Mouse (Mus musculus) macrophage (primary cell): ENCODE measurements around the gene Hira. TPM values are rescaled to one million over a fixed set of nuclear protein-coding genes. Genes with fewer than 3 reads are reported as not detected.
"Not testable (repeated sequence)": the region's sequence is repeated elsewhere in the genome, so short reads cannot be mapped to it uniquely, and the experiment has no call there.

Experiments
- H3K27ac ChIP-seq: fragments of 350-480 bp; formaldehyde crosslinking; 2 replicates; pipeline ENCODE4 v1.9.0; 2021
- H3K36me3 ChIP-seq: fragments of 350-480 bp; formaldehyde crosslinking; 2 replicates; pipeline ENCODE4 v1.9.0; 2021; ENCODE audit errors: inconsistent target
- H3K4me3 ChIP-seq: fragments of 350-480 bp; formaldehyde crosslinking; 2 replicates; pipeline ENCODE4 v1.9.0; 2021; ENCODE audit errors: inconsistent target
- H3K79me2 ChIP-seq: fragments of 350-480 bp; formaldehyde crosslinking; 2 replicates; pipeline ENCODE4 v1.9.0; 2021; ENCODE audit errors: inconsistent target
- WGBS: methylation state at CpG from one replicate; pipeline ENCODE4 v1.1.7; 2026; ENCODE audit warnings: inconsistent platforms; ENCODE audit not compliant: missing documents; 5-methylcytosine and 5-hydroxymethylcytosine counted together
- polyA plus RNA-seq: library from polyadenylated mRNA; stranded (reverse); fragments of 250-400 nt; gene quantifications from 3 replicates; pipeline ENCODE4 v1.2.4, GENCODE M21; 2018; ENCODE audit warnings: inconsistent platforms
- total RNA-seq, 78 experiments: library from RNA; depleted of rRNA; stranded (reverse); fragments of 250-400 nt; gene quantifications; 1 replicate in 9 of 78; 2 replicates in 24 of 78; 3 replicates in 43 of 78; 4 replicates in 2 of 78; pipeline ENCODE4 v1.2.4; 2018; ENCODE audit warnings: inconsistent platforms in 56 of 78

Gene Hira
- total RNA-seq (2018; cell fraction: chromatin; rRNA removed) = 10 to 100 TPM; 13.4 to 91.4 (median 59.3) TPM
- 10 to 100 TPM; 10.4 to 24.6 (median 18.9) TPM for total RNA-seq (2018; cell fraction: cytosol; rRNA removed)
- 10 to 100 TPM; 12.1 to 57.8 (median 30.2) TPM for total RNA-seq (2018; cell fraction: nucleus; rRNA removed)
- polyA plus RNA-seq = 20.1 to 22.6 TPM (median 22.2 TPM) in 3 replicates

GRCm38 (mm10) chr16:18876442-18877308, at the start of gene Hira, which contains the start of gene Mrpl40:
Gene Hira, plus strand, starts transcription at chr16:18877037.
Gene Mrpl40, minus strand, starts transcription at chr16:18876862.
- Histone ChIP-seq H3K79me2 (peaks cover 46% of the 10 kb centered on the region), H3K27ac (peak within 1 kb of the TSS; percentile 71), H3K36me3 (peaks cover 22% of the 10 kb centered on the region), H3K4me3 (peak within 1 kb of the TSS; percentile 63)
- 0% methylated on average over 79 of the region's 93 CpGs for WGBS

GRCm38 (mm10) chr16:18828630-18829029, 48.2 kb upstream of the Hira start:
- H3K27ac ChIP-seq = no peak overlapping the region
- WGBS = 96% methylated on average over 3 of the region's 3 CpGs
- no peaks in the 10 kb centered on the region for H3K79me2 ChIP-seq
- H3K4me3 ChIP-seq = no peak overlapping the region
- peaks cover 83% of the 10 kb centered on the region for H3K36me3 ChIP-seq

- H3K79me2 ChIP-seq = no peaks in the 10 kb centered on the region
- 93% methylated on average over 3 of the region's 6 CpGs for WGBS
- H3K27ac ChIP-seq = no peak overlapping the region
- no peak overlapping the region for H3K4me3 ChIP-seq
- peaks cover 83% of the 10 kb centered on the region for H3K36me3 ChIP-seq
These were observed 47.7 kb upstream of the Hira start for GRCm38 (mm10) chr16:18829102-18829501.

- H3K36me3 ChIP-seq = peaks cover 45% of the 10 kb centered on the region; the same call in 1 of the 2 replicates
These were observed 43.4 kb upstream of the Hira start for GRCm38 (mm10) chr16:18833486-18833885.

GRCm38 (mm10) chr16:18836073-18836467, 40.8 kb upstream of the Hira start:
- H3K36me3 ChIP-seq = peaks cover 22% of the 10 kb centered on the region; the same call in 1 of the 2 replicates
- 42% methylated on average over 3 of the region's 3 CpGs for WGBS
- no peak overlapping the region for H3K27ac ChIP-seq
- H3K79me2 ChIP-seq = no peaks in the 10 kb centered on the region
- H3K4me3 ChIP-seq = peak overlapping the region; percentile 53; the same call in 1 of the 2 replicates

More at GRCm38 (mm10) chr16:18833486-18833885, 43.4 kb upstream of the Hira start:
- Histone ChIP-seq H3K27ac (no peak overlapping the region), H3K79me2 (no peaks in the 10 kb centered on the region), H3K4me3 (no peak overlapping the region)
- WGBS = 82% methylated on average over 2 of the region's 2 CpGs

GRCm38 (mm10) chr16:18836468-18837208, 40.2 kb upstream of the Hira start, which contains the start of the genes 2510002D24Rik and Gm28539:
Gene 2510002D24Rik, plus strand, starts transcription at chr16:18836578.
Gene Gm28539, plus strand, starts transcription at chr16:18836584.
- WGBS = 3% methylated on average over 46 of the region's 46 CpGs
- Histone ChIP-seq H3K36me3 (peaks cover 18% of the 10 kb centered on the region; the same call in 1 of the 2 replicates), H3K79me2 (no peaks in the 10 kb centered on the region), H3K4me3 (peak within 1 kb of the TSS; percentile 53), H3K27ac (no peak within 1 kb of the TSS)

GRCm38 (mm10) chr16:18838346-18838745, 38.5 kb upstream of the Hira start:
- Histone ChIP-seq H3K79me2 (no peaks in the 10 kb centered on the region), H3K4me3 (no peak overlapping the region), H3K27ac (no peak overlapping the region), H3K36me3 (peaks cover 13% of the 10 kb centered on the region; the same call in 1 of the 2 replicates)
- 89% methylated on average over 4 of the region's 4 CpGs for WGBS

- Histone ChIP-seq H3K79me2 (no peaks in the 10 kb centered on the region), H3K4me3 (no peak overlapping the region), H3K27ac (no peak overlapping the region), H3K36me3 (no peaks in the 10 kb centered on the region)
- 92% methylated on average over 15 of the region's 15 CpGs for WGBS
These were observed 30.5 kb upstream of the Hira start for GRCm38 (mm10) chr16:18846301-18846820.

- 96% methylated on average over 10 of the region's 17 CpGs for WGBS
- H3K27ac ChIP-seq, H3K36me3 ChIP-seq, H3K4me3 ChIP-seq, H3K79me2 ChIP-seq: not testable (repeated sequence)
These were observed 27.2 kb upstream of the Hira start for GRCm38 (mm10) chr16:18849521-18850190.

GRCm38 (mm10) chr16:18858551-18858950, 18.3 kb upstream of the Hira start:
- Histone ChIP-seq H3K36me3 (no peaks in the 10 kb centered on the region), H3K4me3 (no peak overlapping the region), H3K27ac (no peak overlapping the region), H3K79me2 (no peaks in the 10 kb centered on the region)

- no peak overlapping the region for H3K4me3 ChIP-seq
- WGBS = 71% methylated on average over 1 of the region's 1 CpGs
- no peaks in the 10 kb centered on the region for H3K79me2 ChIP-seq
- no peak overlapping the region for H3K27ac ChIP-seq
- H3K36me3 ChIP-seq = no peaks in the 10 kb centered on the region
These were observed 16.7 kb upstream of the Hira start for GRCm38 (mm10) chr16:18860186-18860585.

- H3K4me3 ChIP-seq = not testable (repeated sequence)
- H3K36me3 ChIP-seq = peaks cover 26% of the 10 kb centered on the region
- 92% methylated on average over 1 of the region's 1 CpGs for WGBS
These were observed 6.3 kb upstream of the Hira start for GRCm38 (mm10) chr16:18870495-18870894.

GRCm38 (mm10) chr16:18876091-18876441, 771 bp upstream of the Hira start:
- under 1% methylated on average over 17 of the region's 17 CpGs for WGBS
- peaks cover 40% of the 10 kb centered on the region for H3K79me2 ChIP-seq
- H3K27ac ChIP-seq = peak overlapping the region; percentile 31
- H3K36me3 ChIP-seq = peaks cover 26% of the 10 kb centered on the region
- H3K4me3 ChIP-seq = peak overlapping the region; percentile 62

More at GRCm38 (mm10) chr16:18870495-18870894, 6.3 kb upstream of the Hira start:
- H3K79me2 ChIP-seq, H3K27ac ChIP-seq: not testable (repeated sequence)
